Mouse (Mus musculus): ENCODE measurements around the gene Psmd5.

DNA sequence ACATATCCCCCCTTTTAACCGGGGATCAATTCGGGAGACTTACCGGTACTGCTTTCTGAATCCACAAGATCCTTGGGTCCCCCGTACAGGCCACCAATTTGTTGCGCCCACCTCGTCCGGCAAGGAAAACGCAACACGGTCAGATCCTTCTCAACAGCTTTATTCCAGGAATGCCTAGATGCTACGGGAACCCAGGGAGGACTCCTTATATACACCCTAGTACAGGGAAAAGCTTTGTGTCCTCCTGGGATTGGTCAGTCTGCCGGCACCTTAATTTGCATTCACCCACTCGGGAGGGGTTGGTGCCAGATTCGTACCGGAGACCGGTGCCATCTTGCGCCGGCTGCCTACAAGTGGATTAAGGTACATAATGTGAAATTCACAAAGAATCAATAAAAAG, 41.1 kb downstream of the Psmd5 start:
- TF ChIP-seq CTCF (IDR thresholded peaks at IDR 0.05; ENCODE audit: low read depth) = no peak
- no peak for TF ChIP-seq EP300 (optimal IDR thresholded peaks at IDR 0.05)

All from stomach, postnatal 0 days (tissue).